Mouse (Mus musculus) C2C12 (cell line): ENCODE results near the gene Selp.

Experiments used
- CEBPB ChIP-seq: IDR thresholded peaks from one replicate; pipeline ENCODE4 v1.6.1; 2011; ENCODE audit warnings: low read depth, mild to moderate bottlenecking, control low read depth, moderate library complexity
- CTCF ChIP-seq: IDR thresholded peaks from one replicate; pipeline ENCODE4 v1.5.1; 2011; ENCODE audit not compliant: control insufficient read depth, insufficient read depth, insufficient read length
- FOSL1 ChIP-seq: IDR thresholded peaks from one replicate; pipeline ENCODE4 v1.8.0; 2011; ENCODE audit warnings: mild to moderate bottlenecking, low read length; ENCODE audit not compliant: poor library complexity, insufficient read depth, severe bottlenecking
- MYOG ChIP-seq: IDR thresholded peaks from one replicate; pipeline ENCODE4 v1.6.1; 2011; ENCODE audit not compliant: control insufficient read depth, insufficient read length; ENCODE audit errors: extremely low read depth
- USF1 ChIP-seq: IDR thresholded peaks from one replicate; pipeline ENCODE4 v1.6.1; 2011; ENCODE audit warnings: low read depth, mild to moderate bottlenecking, control low read depth, moderate library complexity

DNA sequence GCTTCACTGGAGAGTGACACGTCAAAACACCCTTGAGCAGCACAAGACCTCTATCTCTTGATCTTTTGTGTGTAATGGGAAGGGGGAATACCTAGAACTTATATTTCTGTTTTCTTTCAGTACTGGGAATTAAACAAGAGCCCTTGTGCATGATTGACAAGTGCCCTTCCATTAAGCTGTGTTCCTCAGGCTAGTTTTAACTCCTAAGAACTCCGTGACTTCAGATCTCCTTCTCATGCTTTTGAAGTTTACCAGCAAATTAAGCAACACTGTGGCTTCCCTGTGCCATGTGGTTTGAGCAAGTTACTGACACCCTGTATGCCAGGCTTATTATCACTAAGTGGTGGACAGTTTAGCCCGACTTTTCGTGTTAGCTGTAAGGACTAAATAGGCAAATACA, 32.0 kb upstream of the Selp start:
- no peak for TF ChIP-seq CTCF
- TF ChIP-seq FOSL1, result no peak
- no peak for TF ChIP-seq USF1
- TF ChIP-seq CEBPB, result no peak
- TF ChIP-seq MYOG, result no peak
